Mouse (Mus musculus): ENCODE measurements around the gene Nek1. TPM values are rescaled to one million over a fixed set of nuclear protein-coding genes. Genes with fewer than 3 reads are reported as not detected.
"Not testable (repeated sequence)": the region's sequence is repeated elsewhere in the genome, so short reads cannot be mapped to it uniquely, and the experiment has no call there.

Gene Nek1
- polyA plus RNA-seq, 1 experiment from 2014 or later: 20.2 TPM

GRCm38 (mm10) chr8:60984260-60985010 is 8.6 kb upstream of the Nek1 start:
- 86% methylated on average over 17 of the region's 17 CpGs for WGBS

GRCm38 (mm10) chr8:60992561-60992909 is 460 bp upstream of the Nek1 start:
- H3K27ac ChIP-seq (replicated peaks): peak overlapping the region; percentile 90
- peaks cover 10% of the 10 kb centered on the region for H3K4me1 ChIP-seq
- peak overlapping the region; percentile 68 for H3K4me2 ChIP-seq (replicated peaks)
- no peaks in the 10 kb centered on the region for H3K36me3 ChIP-seq
- H3K9ac ChIP-seq: peak overlapping the region; percentile 50; the same call in 1 of the 2 replicates
- peak overlapping the region; percentile 95 for H3K4me3 ChIP-seq (replicated peaks)
- under 1% methylated on average over 16 of the region's 16 CpGs for WGBS
- no peaks in the 10 kb centered on the region for H3K9me3 ChIP-seq (replicated peaks)
- peak; percentile 90 for ATAC-seq (ENCODE audit: insufficient number of reproducible peaks, low FRiP score, low TSS enrichment, low read depth)
- no peaks in the 10 kb centered on the region for H3K27me3 ChIP-seq

More at GRCm38 (mm10) chr8:60984260-60985010, 8.6 kb upstream of the Nek1 start:
- H3K36me3 ChIP-seq; H3K27ac ChIP-seq (replicated peaks); H3K9me3 ChIP-seq (replicated peaks); H3K4me3 ChIP-seq (replicated peaks); H3K4me2 ChIP-seq (replicated peaks); H3K4me1 ChIP-seq; ATAC-seq (ENCODE audit: insufficient number of reproducible peaks, low FRiP score, low TSS enrichment, low read depth); H3K27me3 ChIP-seq; H3K9ac ChIP-seq: not testable (repeated sequence)

DNA sequence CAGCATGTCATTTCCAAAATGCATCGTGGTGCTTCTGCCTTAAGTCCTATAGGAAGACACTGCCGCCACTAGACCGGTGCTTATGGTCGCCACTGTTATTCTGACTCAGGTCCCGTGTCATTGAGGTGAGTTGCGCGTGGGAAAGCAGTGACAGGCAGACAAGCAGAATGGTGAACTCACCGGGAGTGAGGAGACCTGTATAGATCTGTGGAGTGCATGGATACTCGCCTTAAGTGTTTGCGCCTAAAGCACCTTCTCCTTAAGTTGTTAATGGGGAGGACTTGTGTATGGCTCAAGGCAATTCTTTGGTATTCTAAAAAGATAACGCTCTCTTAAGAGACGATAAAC is 618 bp downstream of the Nek1 start:
- Histone ChIP-seq H3K4me1 (peaks cover 10% of the 10 kb centered on the region), H3K9ac (peak overlapping the region; percentile 77), H3K4me3 (replicated peaks) (peak overlapping the region; percentile 95), H3K9me3 (replicated peaks) (no peaks in the 10 kb centered on the region), H3K4me2 (replicated peaks) (peak overlapping the region; percentile 68), H3K27ac (replicated peaks) (peak overlapping the region; percentile 90), H3K27me3 (no peaks in the 10 kb centered on the region), H3K36me3 (no peaks in the 10 kb centered on the region)
- no peak; the same call in 1 of the 2 replicates for ATAC-seq (ENCODE audit: insufficient number of reproducible peaks, low FRiP score, low TSS enrichment, low read depth)
- 4% methylated on average over 12 of the region's 12 CpGs for WGBS

DNA sequence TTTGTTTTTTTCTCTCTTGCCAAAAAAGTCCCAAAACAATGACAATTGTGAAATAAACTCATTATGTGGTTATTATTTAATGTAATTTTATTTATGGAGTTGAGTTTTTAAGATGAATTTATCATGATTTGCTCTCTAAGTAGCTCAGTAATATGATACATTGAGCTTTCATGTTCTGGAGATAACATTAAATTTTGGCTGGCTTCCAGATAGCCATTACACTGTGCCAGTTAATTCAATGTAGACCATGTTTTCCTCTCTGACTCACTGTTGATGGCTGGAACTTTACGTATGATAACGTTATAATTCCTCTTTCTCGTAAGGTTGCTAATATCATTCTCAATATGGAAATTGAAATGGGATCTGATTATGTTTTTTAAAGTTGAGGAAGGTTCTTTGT is 3.5 kb downstream of the Nek1 start:
- no peak overlapping the region for H3K9ac ChIP-seq
- no peaks in the 10 kb centered on the region for H3K9me3 ChIP-seq (replicated peaks)
- H3K36me3 ChIP-seq: no peaks in the 10 kb centered on the region
- no peak overlapping the region for H3K4me2 ChIP-seq (replicated peaks)
- no peak overlapping the region for H3K27ac ChIP-seq (replicated peaks)
- H3K4me1 ChIP-seq: peaks cover 10% of the 10 kb centered on the region
- ATAC-seq (ENCODE audit: insufficient number of reproducible peaks, low FRiP score, low TSS enrichment, low read depth): no peak
- WGBS: 65% methylated on average over 3 of the region's 3 CpGs
- H3K4me3 ChIP-seq (replicated peaks): no peak overlapping the region
- H3K27me3 ChIP-seq: no peaks in the 10 kb centered on the region

DNA sequence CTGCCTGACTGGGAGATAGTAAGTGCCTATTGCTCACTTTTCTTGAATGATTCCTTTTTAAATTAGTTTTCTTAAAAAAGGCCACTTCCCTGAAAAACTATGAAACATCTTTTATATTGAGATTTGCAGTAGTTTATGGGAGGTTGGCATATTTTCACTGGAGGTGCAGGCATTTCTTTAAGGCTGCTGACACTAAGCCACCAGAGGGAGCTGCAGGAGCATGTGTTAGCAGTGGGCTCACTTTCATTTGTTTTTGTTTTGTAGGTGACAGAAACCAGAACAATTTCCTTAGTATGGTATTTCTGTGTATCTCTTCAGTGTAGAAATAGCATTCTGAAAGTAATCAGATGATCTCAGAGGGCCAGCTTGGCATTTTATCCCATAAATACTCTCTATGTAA is 49.0 kb downstream of the Nek1 start:
- Histone ChIP-seq H3K36me3 (peaks cover 12% of the 10 kb centered on the region; the same call in 1 of the 2 replicates), H3K27me3 (no peaks in the 10 kb centered on the region), H3K9ac (no peak overlapping the region), H3K4me2 (replicated peaks) (no peak overlapping the region), H3K9me3 (replicated peaks) (no peaks in the 10 kb centered on the region), H3K4me1 (no peaks in the 10 kb centered on the region), H3K4me3 (replicated peaks) (no peak overlapping the region), H3K27ac (replicated peaks) (no peak overlapping the region)
- no peak for ATAC-seq (ENCODE audit: insufficient number of reproducible peaks, low FRiP score, low TSS enrichment, low read depth)

- Histone ChIP-seq H3K4me1 (no peaks in the 10 kb centered on the region), H3K4me2 (replicated peaks) (no peak overlapping the region), H3K9ac (no peak overlapping the region), H3K27ac (replicated peaks) (no peak overlapping the region), H3K36me3 (peaks cover 7% of the 10 kb centered on the region; the same call in 1 of the 2 replicates), H3K27me3 (no peaks in the 10 kb centered on the region), H3K9me3 (replicated peaks) (no peaks in the 10 kb centered on the region), H3K4me3 (replicated peaks) (no peak overlapping the region)
- no peak for ATAC-seq (ENCODE audit: insufficient number of reproducible peaks, low FRiP score, low TSS enrichment, low read depth)
- WGBS: 69% methylated on average over 4 of the region's 4 CpGs
These were observed 50.9 kb downstream of the Nek1 start for GRCm38 (mm10) chr8:61043874-61044273.

DNA sequence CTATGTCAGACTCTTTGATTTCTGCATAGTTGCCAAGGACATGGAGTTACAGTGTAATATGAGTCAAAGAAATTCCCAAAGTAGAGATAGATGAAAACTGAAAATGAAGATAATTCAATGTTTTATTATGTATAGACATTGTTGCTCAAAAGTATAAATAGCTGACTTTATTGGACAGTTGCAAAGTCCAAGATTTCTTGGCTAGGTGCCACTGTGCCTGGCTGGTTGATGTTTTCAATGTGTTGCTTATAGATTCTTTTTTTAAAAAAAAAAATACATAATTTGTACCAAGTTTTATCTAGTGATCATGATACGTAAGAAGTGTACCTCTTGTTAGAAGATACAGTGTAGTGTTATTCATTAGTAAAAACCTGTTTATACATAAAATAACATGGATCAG is 53.8 kb downstream of the Nek1 start:
- ATAC-seq (ENCODE audit: insufficient number of reproducible peaks, low FRiP score, low TSS enrichment, low read depth): no peak

GRCm38 (mm10) chr8:61053017-61053416 is 60.0 kb downstream of the Nek1 start:
- Histone ChIP-seq H3K9ac (no peak overlapping the region), H3K4me3 (replicated peaks) (no peak overlapping the region), H3K9me3 (replicated peaks) (no peaks in the 10 kb centered on the region), H3K36me3 (peaks cover 13% of the 10 kb centered on the region; the same call in 1 of the 2 replicates), H3K27ac (replicated peaks) (no peak overlapping the region), H3K4me1 (no peaks in the 10 kb centered on the region), H3K27me3 (no peaks in the 10 kb centered on the region), H3K4me2 (replicated peaks) (no peak overlapping the region)
- WGBS: 86% methylated on average over 1 of the region's 1 CpGs
- no peak for ATAC-seq (ENCODE audit: insufficient number of reproducible peaks, low FRiP score, low TSS enrichment, low read depth)

More for the DNA sequence above, 53.8 kb downstream of the Nek1 start:
- Histone ChIP-seq H3K4me2 (replicated peaks) (no peak overlapping the region), H3K36me3 (peaks cover 21% of the 10 kb centered on the region; the same call in 1 of the 2 replicates), H3K9ac (no peak overlapping the region), H3K4me3 (replicated peaks) (no peak overlapping the region), H3K27ac (replicated peaks) (no peak overlapping the region), H3K27me3 (no peaks in the 10 kb centered on the region), H3K4me1 (no peaks in the 10 kb centered on the region), H3K9me3 (replicated peaks) (no peaks in the 10 kb centered on the region)
- WGBS: 86% methylated on average over 1 of the region's 1 CpGs

GRCm38 (mm10) chr8:61054313-61054712 is 61.3 kb downstream of the Nek1 start:
- H3K9ac ChIP-seq: no peak overlapping the region
- WGBS: 82% methylated on average over 5 of the region's 5 CpGs
- no peak overlapping the region for H3K4me3 ChIP-seq (replicated peaks)
- H3K36me3 ChIP-seq: peaks cover 13% of the 10 kb centered on the region; the same call in 1 of the 2 replicates
- no peaks in the 10 kb centered on the region for H3K27me3 ChIP-seq
- no peak for ATAC-seq (ENCODE audit: insufficient number of reproducible peaks, low FRiP score, low TSS enrichment, low read depth)
- no peak overlapping the region for H3K4me2 ChIP-seq (replicated peaks)
- H3K4me1 ChIP-seq: no peaks in the 10 kb centered on the region
- H3K27ac ChIP-seq (replicated peaks): no peak overlapping the region
- H3K9me3 ChIP-seq (replicated peaks): no peaks in the 10 kb centered on the region

- Histone ChIP-seq H3K27me3 (no peaks in the 10 kb centered on the region), H3K4me1 (no peaks in the 10 kb centered on the region), H3K9me3 (replicated peaks) (no peaks in the 10 kb centered on the region), H3K36me3 (no peaks in the 10 kb centered on the region), H3K27ac (replicated peaks) (no peak overlapping the region), H3K4me3 (replicated peaks) (no peak overlapping the region), H3K4me2 (replicated peaks) (no peak overlapping the region), H3K9ac (no peak overlapping the region)
- ATAC-seq (ENCODE audit: insufficient number of reproducible peaks, low FRiP score, low TSS enrichment, low read depth): no peak
- 53% methylated on average over 3 of the region's 3 CpGs for WGBS
These were observed 64.0 kb downstream of the Nek1 start for GRCm38 (mm10) chr8:61056997-61057396.

GRCm38 (mm10) chr8:61059143-61059542 is 66.1 kb downstream of the Nek1 start:
- no peak for ATAC-seq (ENCODE audit: insufficient number of reproducible peaks, low FRiP score, low TSS enrichment, low read depth)
- Histone ChIP-seq H3K9me3 (replicated peaks) (no peaks in the 10 kb centered on the region), H3K27me3 (no peaks in the 10 kb centered on the region), H3K4me1 (no peaks in the 10 kb centered on the region), H3K27ac (replicated peaks) (no peak overlapping the region), H3K4me2 (replicated peaks) (no peak overlapping the region), H3K4me3 (replicated peaks) (no peak overlapping the region), H3K36me3 (no peaks in the 10 kb centered on the region), H3K9ac (no peak overlapping the region)

DNA sequence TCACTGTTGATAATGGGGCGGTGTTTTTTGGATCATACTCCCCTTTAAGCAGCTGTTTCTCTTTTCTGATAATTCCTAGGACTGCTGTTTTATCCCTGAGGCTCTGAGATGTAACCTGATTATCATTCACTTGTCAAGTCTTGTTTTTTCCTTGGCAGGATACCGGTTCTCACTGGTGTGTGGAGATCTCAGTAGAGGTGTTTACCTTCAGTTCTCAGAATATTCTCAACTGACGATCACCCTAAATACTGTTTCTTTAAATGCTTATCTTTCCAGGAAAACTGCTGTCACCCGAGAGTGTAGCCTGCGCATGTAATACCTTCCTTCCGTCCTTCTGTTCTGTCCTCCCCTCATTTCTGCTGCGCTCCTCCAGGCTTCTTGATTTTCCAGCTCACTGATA is 67.4 kb downstream of the Nek1 start:
- no peak overlapping the region for H3K4me2 ChIP-seq (replicated peaks)
- no peaks in the 10 kb centered on the region for H3K27me3 ChIP-seq
- WGBS: 53% methylated on average over 7 of the region's 7 CpGs
- no peak overlapping the region for H3K4me3 ChIP-seq (replicated peaks)
- no peak overlapping the region for H3K9ac ChIP-seq
- H3K27ac ChIP-seq (replicated peaks): no peak overlapping the region
- no peaks in the 10 kb centered on the region for H3K9me3 ChIP-seq (replicated peaks)
- no peaks in the 10 kb centered on the region for H3K4me1 ChIP-seq
- no peak for ATAC-seq (ENCODE audit: insufficient number of reproducible peaks, low FRiP score, low TSS enrichment, low read depth)
- H3K36me3 ChIP-seq: no peaks in the 10 kb centered on the region

All from embryonic facial prominence, embryonic 15.5 days (tissue).